Mouse (Mus musculus) kidney, embryonic 16.5 days (tissue): ENCODE results near the gene Sbsn. TPM values are rescaled to one million over a fixed set of nuclear protein-coding genes. Genes with fewer than 3 reads are reported as not detected.

Experiments
- ATAC-seq: fragments of 200-750 bp; cut with Nextera tagmentation; 2 replicates; pipeline ENCODE4 v1.8.0; 2017; ENCODE audit warnings: moderate TSS enrichment; ENCODE audit not compliant: low FRiP score, low TSS enrichment
- H3K27ac ChIP-seq: fragments of 300-500 bp; sonication (generic); 2 replicates; pipeline ENCODE4 v1.5.1; 2014; ENCODE audit warnings: low read length
- H3K27me3 ChIP-seq: fragments of 300-500 bp; sonication (generic); 2 replicates; pipeline ENCODE4 v1.6.1; 2014; ENCODE audit warnings: low read length, control low read depth, mixed read lengths; ENCODE audit not compliant: insufficient read depth
- H3K36me3 ChIP-seq: fragments of 300-500 bp; sonication (generic); 2 replicates; pipeline ENCODE4 v1.6.1; 2014; ENCODE audit warnings: low read length, control low read depth, mixed read lengths; ENCODE audit not compliant: insufficient read depth
- H3K4me1 ChIP-seq: fragments of 300-500 bp; sonication (generic); 2 replicates; pipeline ENCODE4 v1.6.1; 2014; ENCODE audit warnings: low read length, control low read depth, mixed read lengths; ENCODE audit not compliant: insufficient read depth
- H3K4me2 ChIP-seq: fragments of 300-500 bp; sonication (generic); replicated peaks from 2 replicates; pipeline ENCODE4 v1.6.1; 2014; ENCODE audit warnings: low read depth, low read length
- H3K4me3 ChIP-seq: fragments of 300-500 bp; sonication (generic); 2 replicates; pipeline ENCODE4 v1.5.1; 2014; ENCODE audit warnings: mild to moderate bottlenecking, low read length
- H3K9ac ChIP-seq: fragments of 300-500 bp; sonication (generic); replicated peaks from 2 replicates; pipeline ENCODE4 v1.6.1; 2014; ENCODE audit warnings: low read length
- H3K9me3 ChIP-seq: fragments of 300-500 bp; sonication (generic); 2 replicates; pipeline ENCODE4 v1.6.1; 2016; ENCODE audit warnings: low read length, control low read depth
- WGBS: fragments of 180-500 bp; shearing (Covaris S2); extraction: QIAGEN DNeasy Blood & Tissue Kit; methylation state at CpG from one replicate; pipeline ENCODE4 v1.1.7; 2014; 5-methylcytosine and 5-hydroxymethylcytosine counted together
- polyA plus RNA-seq: library from polyadenylated mRNA; unstranded; fragments of >200 nt; fragmentation: Nextera tagmentation; extraction: Ambion mirVana; gene quantifications from 2 replicates; pipeline ENCODE4 v1.2.1, GENCODE M21; 2015

Sbsn gene
- polyA plus RNA-seq, 1 experiment from 2014 or later = 2.3 TPM

DNA sequence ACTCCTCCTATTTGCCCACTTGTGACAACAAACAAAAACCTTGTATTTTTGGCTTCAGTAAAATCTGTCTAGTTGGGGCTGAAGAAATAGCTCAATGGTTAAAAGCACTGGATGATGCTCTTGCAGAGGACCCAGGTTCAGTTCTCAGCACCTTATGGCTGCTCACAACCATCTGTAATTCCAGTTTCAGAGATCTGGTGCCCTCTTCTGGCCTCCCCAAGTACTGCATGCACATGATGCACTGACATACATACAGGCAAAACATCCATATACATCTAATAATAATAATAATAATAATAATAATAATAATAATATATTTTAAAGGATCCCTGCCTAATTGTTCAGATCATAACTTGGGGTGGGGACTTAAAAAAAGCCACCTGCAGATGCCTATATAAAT lies 49.4 kb downstream of the Sbsn start:
- Histone ChIP-seq H3K4me2 (no peak overlapping the region), H3K27me3 (no peaks in the 10 kb centered on the region), H3K36me3 (no peaks in the 10 kb centered on the region), H3K4me3 (no peak overlapping the region), H3K4me1 (no peaks in the 10 kb centered on the region), H3K9ac (no peak overlapping the region), H3K9me3 (peaks cover 17% of the 10 kb centered on the region), H3K27ac (no peak overlapping the region)
- no peak for ATAC-seq

DNA sequence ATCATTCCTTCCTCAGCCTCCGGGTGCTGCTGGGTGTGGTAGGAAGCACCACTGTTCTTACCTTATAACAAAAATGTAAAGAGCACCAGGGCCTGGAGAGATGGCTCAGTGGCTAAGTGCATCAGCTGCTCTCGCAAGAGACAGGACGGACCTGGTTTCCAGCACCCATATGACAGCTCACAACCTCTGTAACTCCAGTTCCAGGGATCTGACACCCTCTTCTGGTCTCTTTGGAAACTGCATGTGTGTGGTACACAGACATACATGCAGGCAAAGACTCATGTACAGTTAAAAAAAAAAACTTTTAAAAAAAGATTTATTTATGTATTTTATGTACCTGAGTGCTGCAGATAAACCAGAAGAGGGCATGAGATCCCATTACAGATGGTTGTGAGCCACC lies 52.0 kb downstream of the Sbsn start:
- H3K4me3 ChIP-seq = no peak overlapping the region
- H3K9me3 ChIP-seq = peaks cover 20% of the 10 kb centered on the region
- H3K36me3 ChIP-seq = no peaks in the 10 kb centered on the region
- no peak for ATAC-seq
- no peak overlapping the region for H3K9ac ChIP-seq
- no peaks in the 10 kb centered on the region for H3K4me1 ChIP-seq
- H3K27ac ChIP-seq = no peak overlapping the region
- no peak overlapping the region for H3K4me2 ChIP-seq
- WGBS = 94% methylated on average over 3 of the region's 3 CpGs
- no peaks in the 10 kb centered on the region for H3K27me3 ChIP-seq

DNA sequence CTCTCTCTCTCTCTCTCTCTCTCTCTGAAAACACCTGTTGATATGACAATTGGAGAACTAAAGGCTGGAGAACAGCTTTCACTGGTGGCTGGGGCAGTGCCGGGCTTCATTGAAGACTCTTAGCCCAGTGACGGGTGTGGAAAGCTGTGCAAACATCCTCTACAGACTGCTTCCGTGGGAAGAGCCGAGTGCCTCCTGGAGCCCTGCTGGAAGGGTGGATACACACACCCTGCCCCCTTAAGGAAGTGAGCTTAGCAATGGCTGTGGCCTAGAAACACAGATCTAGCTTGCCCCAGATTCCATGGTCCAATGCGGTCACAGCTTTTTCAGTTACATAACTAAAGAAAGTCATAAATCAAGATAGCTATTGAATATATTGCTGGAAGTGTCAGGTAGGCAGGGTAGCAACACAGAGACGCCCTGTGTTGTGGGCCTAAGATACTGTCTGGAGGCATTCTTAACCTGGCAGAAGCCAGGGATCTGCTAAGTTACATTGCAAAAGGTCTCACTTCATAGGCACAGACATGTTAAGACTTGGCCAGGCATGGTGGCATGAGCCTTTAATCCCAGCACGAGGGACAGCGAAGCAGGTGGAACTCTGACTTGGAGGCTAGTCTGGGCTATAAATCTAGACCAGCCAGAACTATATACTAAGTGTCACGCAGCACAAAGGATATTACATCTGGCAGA lies 52.9 kb downstream of the Sbsn start:
- no peak for ATAC-seq
- 76% methylated on average over 9 of the region's 9 CpGs for WGBS
- no peak overlapping the region for H3K27ac ChIP-seq

More for the DNA sequence above, 52.9 kb downstream of the Sbsn start:
- Histone ChIP-seq H3K4me3 (no peak overlapping the region), H3K9me3 (peaks cover 20% of the 10 kb centered on the region), H3K4me2 (no peak overlapping the region), H3K27me3 (no peaks in the 10 kb centered on the region), H3K36me3 (no peaks in the 10 kb centered on the region), H3K9ac (no peak overlapping the region), H3K4me1 (no peaks in the 10 kb centered on the region)

Other genes with a start within 250 kb of the Sbsn start
- 12.0 and 14.9 TPM in 2 replicates for gene Arhgap33, start 216.4 kb upstream of the Sbsn start, polyA plus RNA-seq
- 18.0 and 20.6 TPM in 2 replicates for gene Hspb6, start 199.3 kb upstream of the Sbsn start, polyA plus RNA-seq
- 12.0 and 16.6 TPM in 2 replicates for gene Proser3, start 199.2 kb upstream of the Sbsn start, polyA plus RNA-seq
- gene Lin37, start 191.6 kb upstream of the Sbsn start, polyA plus RNA-seq = 47.0 and 48.1 TPM in 2 replicates
- 91.6 and 99.4 TPM in 2 replicates for gene U2af1l4, start 188.2 kb upstream of the Sbsn start, polyA plus RNA-seq
- gene Gm49396, start 188.1 kb upstream of the Sbsn start, polyA plus RNA-seq = 18.2 and 18.9 TPM in 2 replicates
- gene Psenen, start 187.8 kb upstream of the Sbsn start, polyA plus RNA-seq = 142 and 148 TPM in 2 replicates
- 6.0 and 8.7 TPM in 2 replicates for gene Igflr1, start 186.0 kb upstream of the Sbsn start, polyA plus RNA-seq
- 7.8 and 9.0 TPM in 2 replicates for gene Kmt2b, start 162.7 kb upstream of the Sbsn start, polyA plus RNA-seq
- gene Zbtb32, start 152.6 kb upstream of the Sbsn start, polyA plus RNA-seq = 0.77 and 1.3 TPM in 2 replicates
- 7.9 and 13.0 TPM in 2 replicates for gene Upk1a, start 138.6 kb upstream of the Sbsn start, polyA plus RNA-seq
- 1,049 TPM in 2 replicates for gene Cox6b1, start 125.3 kb upstream of the Sbsn start, polyA plus RNA-seq
- gene Etv2, start 115.6 kb upstream of the Sbsn start, polyA plus RNA-seq = not detected in 2 replicates
- 111 and 119 TPM in 2 replicates for gene Rbm42, start 101.2 kb upstream of the Sbsn start, polyA plus RNA-seq
- 59.4 and 67.0 TPM in 2 replicates for gene Haus5, start 86.5 kb upstream of the Sbsn start, polyA plus RNA-seq
- not detected in 2 replicates for gene Pmis2, start 79.9 kb upstream of the Sbsn start, polyA plus RNA-seq
- 0.40 and 0.51 TPM in 2 replicates for gene 2200002J24Rik, start 52.5 kb upstream of the Sbsn start, polyA plus RNA-seq
- gene Atp4a, start 39.3 kb upstream of the Sbsn start, polyA plus RNA-seq = 2.1 and 3.2 TPM in 2 replicates
- gene Tmem147, start 21.9 kb upstream of the Sbsn start, polyA plus RNA-seq = 209 and 225 TPM in 2 replicates
- gene Gapdhs, start 7.8 kb upstream of the Sbsn start, polyA plus RNA-seq = 0.21 and 0.45 TPM in 2 replicates
- 0.89 and 1.2 TPM in 2 replicates for gene Dmkn, start 12.3 kb downstream of the Sbsn start, polyA plus RNA-seq
- gene Krtdap, start 36.4 kb downstream of the Sbsn start, polyA plus RNA-seq = 1.0 and 1.5 TPM in 2 replicates
- gene Ffar2, start 72.3 kb downstream of the Sbsn start, polyA plus RNA-seq = 0.28 and 0.30 TPM in 2 replicates
- 0.12 and 0.24 TPM in 2 replicates for gene Ffar3, start 104.7 kb downstream of the Sbsn start, polyA plus RNA-seq
- gene Ffar1, start 110.1 kb downstream of the Sbsn start, polyA plus RNA-seq = not detected in 2 replicates
- 0.19 and 0.29 TPM in 2 replicates for gene Cd22, start 128.9 kb downstream of the Sbsn start, polyA plus RNA-seq
- 0.59 and 0.74 TPM in 2 replicates for gene Mag, start 163.4 kb downstream of the Sbsn start, polyA plus RNA-seq
- not detected in 2 replicates for gene Hamp2, start 173.2 kb downstream of the Sbsn start, polyA plus RNA-seq
- not detected in 2 replicates for gene Hamp, start 192.6 kb downstream of the Sbsn start, polyA plus RNA-seq
- gene Usf2, start 205.3 kb downstream of the Sbsn start, polyA plus RNA-seq = 19.8 and 25.3 TPM in 2 replicates
- 72.5 and 73.5 TPM in 2 replicates for gene Lsr, start 222.0 kb downstream of the Sbsn start, polyA plus RNA-seq
- gene Fam187b, start 222.3 kb downstream of the Sbsn start, polyA plus RNA-seq = 8.0 and 9.0 TPM in 2 replicates